Mouse (Mus musculus) cortical plate, adult 2 months (tissue): ENCODE measurements around the gene Zfp644. TPM values are rescaled to one million over a fixed set of nuclear protein-coding genes. Genes with fewer than 3 reads are reported as not detected.

Source experiments
- H3K27ac ChIP-seq: fragments of 200-500 bp; 2 replicates; pipeline ENCODE4 v1.5.1; 2012; ENCODE audit warnings: low read length, control low read depth, inconsistent platforms; ENCODE audit not compliant: insufficient read depth
- H3K4me1 ChIP-seq: fragments of 200-500 bp; 2 replicates; pipeline ENCODE4 v1.6.1; 2011; ENCODE audit warnings: low read length; ENCODE audit not compliant: control insufficient read depth, insufficient read depth
- H3K4me3 ChIP-seq: fragments of 200-500 bp; 2 replicates; pipeline ENCODE4 v1.5.1; 2011; ENCODE audit warnings: mild to moderate bottlenecking, low read length, control low read depth; ENCODE audit not compliant: insufficient read depth
- CTCF ChIP-seq: fragments of 200-500 bp; IDR thresholded peaks from 2 replicates; pipeline ENCODE4 v1.5.1; 2011; ENCODE audit warnings: mild to moderate bottlenecking, control low read depth, low read length; ENCODE audit not compliant: insufficient read depth; ENCODE audit errors: extremely low read depth
- POLR2A ChIP-seq: fragments of 200-500 bp; IDR thresholded peaks from 2 replicates; pipeline ENCODE4 v1.6.1; 2011; ENCODE audit warnings: mild to moderate bottlenecking, low read length, control low read depth; ENCODE audit not compliant: insufficient read depth; ENCODE audit errors: extremely low read depth
- polyA plus RNA-seq: library from polyadenylated mRNA; depleted of rRNA; stranded (reverse); fragments of >200 nt; gene quantifications from 2 replicates; pipeline ENCODE4 v1.2.3, GENCODE M21; 2012

The Zfp644 gene
- polyA plus RNA-seq, 1 experiment, result 41.2 TPM

GRCm38 (mm10) chr5:106640235-106640809 lies 56.8 kb downstream of the Zfp644 start:
- TF ChIP-seq CTCF (no peak), POLR2A (no peak)
- H3K4me1 ChIP-seq, result peaks cover 2% of the 10 kb centered on the region; the same call in 1 of the 2 replicates
- no peak overlapping the region for H3K27ac ChIP-seq

DNA sequence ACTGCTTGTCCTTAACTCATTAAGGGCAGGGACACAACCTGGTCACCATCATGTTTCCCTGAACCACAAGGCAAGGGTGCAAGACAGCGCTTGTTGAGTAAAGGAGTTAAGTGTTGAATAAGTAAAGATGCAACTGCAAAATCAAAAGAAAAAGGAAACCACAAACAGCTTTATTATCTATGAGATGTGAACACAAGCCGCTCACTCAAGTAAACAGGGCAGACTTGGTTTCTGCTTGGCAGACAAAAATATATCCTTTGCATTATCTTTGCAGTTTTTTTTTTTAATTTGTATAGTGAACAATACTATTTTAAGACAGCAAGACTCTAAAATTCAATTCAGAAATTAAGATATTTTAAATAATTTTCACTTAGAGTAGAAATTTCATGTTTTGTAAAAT lies 57.5 kb downstream of the Zfp644 start:
- TF ChIP-seq CTCF, result no peak
- TF ChIP-seq POLR2A, result no peak
- Histone ChIP-seq H3K4me3 (no peak overlapping the region), H3K4me1 (peaks cover 2% of the 10 kb centered on the region; the same call in 1 of the 2 replicates), H3K27ac (no peak overlapping the region)

More at GRCm38 (mm10) chr5:106640235-106640809, 56.8 kb downstream of the Zfp644 start:
- H3K4me3 ChIP-seq, result no peak overlapping the region

- Histone ChIP-seq H3K27ac (no peak overlapping the region), H3K4me1 (peaks cover 4% of the 10 kb centered on the region), H3K4me3 (no peak overlapping the region)
- TF ChIP-seq CTCF (no peak), POLR2A (no peak)
Observed at GRCm38 (mm10) chr5:106636423-106636946, 60.6 kb downstream of the Zfp644 start.

DNA sequence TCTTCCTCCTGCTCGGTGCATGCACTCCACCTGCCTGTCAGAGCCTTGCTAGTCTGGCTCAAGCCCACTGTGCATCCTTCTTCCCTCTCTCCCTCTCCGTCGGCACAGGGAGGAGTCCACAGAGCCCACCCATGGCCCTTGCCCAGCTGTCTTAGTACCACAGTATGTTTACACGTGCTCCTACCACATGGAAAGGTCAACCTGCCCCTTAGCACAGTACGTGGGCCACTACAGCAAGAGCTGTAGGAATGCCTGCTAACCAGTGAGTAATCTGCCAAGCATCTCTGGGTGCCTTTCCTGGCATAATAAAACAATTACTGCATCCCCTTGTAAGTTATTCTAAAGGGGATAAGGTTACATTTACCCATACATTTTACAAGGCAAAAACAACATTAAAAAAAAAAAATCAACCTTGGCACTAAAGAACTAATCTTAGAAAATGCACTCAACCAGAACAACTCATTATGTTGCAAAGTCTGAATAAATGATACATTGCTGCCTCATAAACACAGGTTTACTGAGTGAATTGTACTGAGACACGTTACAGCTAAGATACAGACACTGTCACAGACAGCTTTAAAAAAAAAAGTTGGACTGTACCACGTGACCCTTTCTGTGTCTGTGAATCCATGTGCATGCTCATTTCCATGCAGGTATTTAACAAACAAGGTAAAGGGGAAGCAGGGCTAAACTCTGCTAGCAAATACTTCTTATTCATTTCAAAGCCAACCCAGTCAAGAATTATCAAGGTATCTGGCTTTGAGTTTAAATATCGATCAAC lies 68.5 kb downstream of the Zfp644 start:
- H3K4me1 ChIP-seq, result peaks cover 8% of the 10 kb centered on the region
- TF ChIP-seq CTCF (no peak), POLR2A (no peak)
- no peak overlapping the region for H3K27ac ChIP-seq
- H3K4me3 ChIP-seq, result no peak overlapping the region

- H3K4me1 ChIP-seq, result peaks cover 4% of the 10 kb centered on the region; the same call in 1 of the 2 replicates
- TF ChIP-seq CTCF, result no peak
- no peak for TF ChIP-seq POLR2A
- H3K4me3 ChIP-seq, result no peak overlapping the region
- no peak overlapping the region for H3K27ac ChIP-seq
Observed at GRCm38 (mm10) chr5:106623337-106623736, 73.8 kb downstream of the Zfp644 start.

DNA sequence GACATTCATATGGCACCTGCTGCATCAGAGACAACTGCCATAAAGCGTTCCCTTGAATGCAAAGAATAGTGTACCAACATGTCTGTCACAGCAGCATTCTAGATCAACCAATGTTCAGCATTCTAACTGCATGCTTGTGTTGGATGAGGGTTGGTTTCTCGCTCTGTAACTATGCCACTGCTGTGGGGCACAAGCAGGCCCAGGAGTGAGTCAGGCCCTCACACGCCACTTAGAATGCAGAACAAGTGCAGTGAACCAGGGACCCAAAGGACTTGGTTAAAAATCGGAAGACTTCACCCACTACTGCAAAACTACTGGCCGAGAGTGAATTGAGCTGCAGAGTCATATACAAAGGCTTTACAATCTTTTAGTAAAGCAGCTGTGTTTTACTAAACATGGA lies 74.9 kb downstream of the Zfp644 start:
- TF ChIP-seq CTCF (no peak), POLR2A (no peak)
- Histone ChIP-seq H3K4me1 (peaks cover 2% of the 10 kb centered on the region; the same call in 1 of the 2 replicates), H3K4me3 (no peak overlapping the region)

DNA sequence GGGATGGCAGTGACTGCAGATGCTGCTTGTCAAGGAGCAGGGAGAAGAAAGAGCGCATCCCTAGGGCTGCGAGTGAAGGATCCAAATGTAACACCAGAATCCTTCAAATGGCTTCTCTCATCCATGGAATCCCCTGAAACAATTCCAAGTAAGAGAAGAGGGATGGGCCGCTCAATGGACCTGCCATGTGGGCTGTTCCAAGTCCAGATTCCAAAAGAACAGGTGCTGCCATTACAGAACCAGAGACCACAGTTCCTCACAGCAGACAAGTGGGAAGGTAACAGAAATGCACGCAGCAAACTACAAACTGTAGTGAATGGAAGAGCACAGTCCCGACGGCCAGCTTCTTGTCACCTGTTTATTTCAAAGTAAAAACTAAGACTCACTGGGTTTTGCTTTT lies 76.6 kb downstream of the Zfp644 start:
- H3K4me1 ChIP-seq, result peaks cover 2% of the 10 kb centered on the region; the same call in 1 of the 2 replicates

More for the DNA sequence above, 74.9 kb downstream of the Zfp644 start:
- no peak overlapping the region for H3K27ac ChIP-seq

DNA sequence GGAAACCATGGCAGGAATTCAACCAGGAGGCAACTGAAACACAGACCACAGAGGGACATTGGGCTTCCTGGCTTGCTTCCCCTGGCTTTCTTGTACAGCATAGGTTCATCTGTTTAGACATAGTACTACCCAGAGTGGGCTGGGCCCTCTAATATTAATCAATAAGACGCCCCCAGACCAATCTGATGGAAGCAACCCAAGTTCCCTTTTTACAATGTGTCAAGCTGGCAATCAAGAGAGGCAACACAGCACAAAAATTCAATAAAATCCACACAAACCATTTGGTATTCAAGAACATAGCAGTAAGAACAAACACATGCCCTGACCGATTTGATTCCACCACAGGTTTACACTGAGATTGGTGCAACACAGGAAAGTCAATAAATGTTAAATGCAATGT lies 82.1 kb downstream of the Zfp644 start:
- H3K4me1 ChIP-seq, result no peaks in the 10 kb centered on the region; the same call in 1 of the 2 replicates

More for the DNA sequence above, 76.6 kb downstream of the Zfp644 start:
- TF ChIP-seq CTCF (no peak), POLR2A (no peak)
- H3K27ac ChIP-seq, result no peak overlapping the region
- H3K4me3 ChIP-seq, result no peak overlapping the region

DNA sequence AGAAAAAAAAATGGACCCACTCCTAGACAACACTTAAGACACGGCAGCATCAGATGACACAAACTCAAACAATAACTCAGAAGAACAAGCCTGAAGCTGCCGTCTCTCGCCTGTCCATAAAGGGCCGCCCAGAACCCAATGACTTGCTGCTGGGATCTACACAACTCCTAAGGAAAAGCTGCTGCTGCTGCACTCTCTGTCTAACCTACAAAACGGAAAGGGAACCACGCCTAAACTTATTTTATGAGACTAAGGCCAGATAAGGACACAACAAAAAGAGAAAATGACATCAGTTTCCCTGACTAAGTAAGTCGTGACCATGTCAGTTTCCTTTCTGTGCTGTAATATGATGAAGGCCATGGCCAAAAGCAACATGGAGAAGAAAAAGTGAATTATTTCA lies 82.5 kb downstream of the Zfp644 start:
- TF ChIP-seq POLR2A (no peak), CTCF (no peak)
- H3K4me1 ChIP-seq, result no peaks in the 10 kb centered on the region; the same call in 1 of the 2 replicates
- no peak overlapping the region for H3K27ac ChIP-seq
- no peak overlapping the region for H3K4me3 ChIP-seq

More for the DNA sequence above, 82.1 kb downstream of the Zfp644 start:
- no peak overlapping the region for H3K27ac ChIP-seq
- TF ChIP-seq POLR2A (no peak), CTCF (no peak)
- no peak overlapping the region for H3K4me3 ChIP-seq

- H3K4me1 ChIP-seq, result no peaks in the 10 kb centered on the region; the same call in 1 of the 2 replicates
- H3K4me3 ChIP-seq, result no peak overlapping the region
- H3K27ac ChIP-seq, result no peak overlapping the region
- TF ChIP-seq CTCF, result no peak
- TF ChIP-seq POLR2A, result no peak
Observed at GRCm38 (mm10) chr5:106612151-106612550, 84.9 kb downstream of the Zfp644 start.
